Mouse (Mus musculus) stomach, postnatal 0 days (tissue): ENCODE measurements around the gene Slc6a6.

ENCODE experiments used
- CTCF ChIP-seq: IDR thresholded peaks from 2 replicates; pipeline ENCODE4 v1.5.1; 2016; ENCODE audit warnings: antibody characterized with exemption, low read depth, mild to moderate bottlenecking, moderate library complexity
- EP300 ChIP-seq: optimal IDR thresholded peaks from 2 replicates; pipeline ENCODE3; 2016; ENCODE audit warnings: antibody characterized with exemption

- no peak for TF ChIP-seq CTCF
- TF ChIP-seq EP300, result no peak
These were observed 49.0 kb upstream of the Slc6a6 start for GRCm38 (mm10) chr6:91634876-91635275.
